Mouse (Mus musculus): Measurements from ENCODE around the gene Zfp316.

Zfp316 gene

DNA sequence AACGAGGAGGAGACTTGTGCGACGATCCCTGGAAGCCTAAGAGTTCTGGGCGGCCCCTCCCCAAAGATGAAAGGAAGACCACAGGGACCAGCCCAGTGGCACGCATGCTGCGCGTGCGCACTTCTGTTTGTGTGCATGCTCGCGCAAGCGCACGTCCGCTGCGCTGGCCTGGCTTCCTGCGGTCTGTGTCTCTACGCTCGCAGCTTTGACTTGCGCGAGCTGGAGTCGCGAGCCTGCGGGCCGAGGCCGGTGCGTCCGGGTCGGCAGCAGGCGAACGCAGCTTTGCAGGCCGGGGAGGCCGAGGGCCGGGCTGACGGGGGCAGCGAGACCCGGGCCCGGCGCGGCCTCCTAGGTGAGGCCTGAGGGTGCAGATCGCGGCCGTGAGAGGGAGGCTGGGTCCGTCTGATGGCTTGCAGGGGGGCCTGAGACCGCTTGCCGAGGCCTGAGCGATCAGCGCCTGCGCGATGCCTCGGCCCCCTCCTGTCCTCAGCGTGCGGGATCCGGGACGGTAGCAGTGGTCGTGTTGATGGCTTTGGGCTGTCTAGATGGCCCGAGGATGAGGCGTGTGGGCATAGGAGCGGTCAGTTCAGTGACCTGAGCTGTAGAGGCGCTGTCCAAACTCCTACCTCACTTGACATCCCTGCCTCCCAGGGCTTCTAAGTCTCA, 34.7 kb downstream of the Zfp316 start, which contains the start of gene Zfp12:
Zfp12 (plus strand) TSS at position 136 of the 666 bp plus-strand sequence.
- in situ Hi-C loops (cut with MboI; ENCODE audit: low sequenced_read_pairs): no loop called here

DNA sequence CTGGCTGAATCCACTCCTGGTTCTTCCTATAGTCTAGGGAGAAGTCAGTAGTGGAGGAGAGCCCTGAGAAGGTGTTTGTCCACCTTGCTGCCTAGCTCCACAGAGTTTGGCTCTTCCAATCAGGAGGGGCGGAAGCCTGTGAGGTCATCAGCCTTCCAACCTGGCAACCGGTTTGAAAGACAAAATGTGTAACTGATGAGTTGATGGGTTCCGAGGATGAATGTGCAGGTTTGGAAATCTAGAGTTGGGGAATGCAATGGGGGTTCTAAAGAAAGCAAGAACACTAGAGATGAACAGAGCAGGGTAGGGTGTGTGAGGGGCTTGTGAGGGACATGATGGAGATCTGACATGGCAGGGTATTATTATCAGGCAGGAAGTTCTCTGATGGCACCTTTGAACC, 43.0 kb downstream of the Zfp316 start, which contains the start of gene Spdye4a:
Spdye4a (minus strand) TSS at position 101 of the 400 bp plus-strand sequence.
- in situ Hi-C loops (cut with MboI; ENCODE audit: low sequenced_read_pairs): no loop called here

DNA sequence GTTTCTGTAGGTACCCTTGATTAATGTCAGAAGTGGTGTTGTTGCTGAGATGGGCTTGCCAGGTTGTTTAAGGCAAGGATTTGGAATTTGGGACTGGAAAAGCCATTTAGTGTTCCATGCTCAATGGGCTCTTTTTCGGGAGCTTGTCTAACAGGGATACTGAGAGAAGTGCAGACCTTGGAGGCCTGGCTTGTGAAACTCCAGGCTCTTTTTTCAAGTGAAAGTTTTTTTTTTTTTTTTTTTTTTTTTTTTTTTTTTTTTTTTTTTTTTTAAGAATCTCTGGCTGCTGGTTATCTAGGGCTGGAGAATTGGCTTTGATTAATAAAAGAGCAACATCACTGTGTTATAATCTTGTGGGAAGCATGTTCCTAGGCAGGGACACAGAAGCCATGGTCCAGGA, 47.5 kb downstream of the Zfp316 start:
- in situ Hi-C loops (cut with MboI; ENCODE audit: low sequenced_read_pairs): no loop called here

DNA sequence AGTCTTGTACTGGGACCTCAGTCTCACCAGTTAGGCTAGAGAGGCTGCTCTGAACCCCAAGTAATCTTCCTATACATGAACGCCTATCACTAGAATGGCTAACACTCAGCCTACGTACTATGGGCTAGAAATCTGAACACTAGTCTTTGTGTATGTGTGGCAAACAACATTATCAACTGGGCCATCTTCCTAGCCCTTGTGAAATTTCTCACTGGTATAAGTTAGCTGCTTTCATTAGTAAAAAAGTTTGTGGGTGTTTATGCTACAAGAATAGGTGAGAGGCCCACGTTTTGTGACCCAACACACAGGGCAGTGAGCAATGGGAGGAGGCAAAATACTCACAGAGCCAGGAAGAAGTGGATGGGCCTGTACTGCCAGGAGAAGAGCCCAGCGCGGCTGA, 48.8 kb downstream of the Zfp316 start:
- in situ Hi-C loops (cut with MboI; ENCODE audit: low sequenced_read_pairs): no loop called here

DNA sequence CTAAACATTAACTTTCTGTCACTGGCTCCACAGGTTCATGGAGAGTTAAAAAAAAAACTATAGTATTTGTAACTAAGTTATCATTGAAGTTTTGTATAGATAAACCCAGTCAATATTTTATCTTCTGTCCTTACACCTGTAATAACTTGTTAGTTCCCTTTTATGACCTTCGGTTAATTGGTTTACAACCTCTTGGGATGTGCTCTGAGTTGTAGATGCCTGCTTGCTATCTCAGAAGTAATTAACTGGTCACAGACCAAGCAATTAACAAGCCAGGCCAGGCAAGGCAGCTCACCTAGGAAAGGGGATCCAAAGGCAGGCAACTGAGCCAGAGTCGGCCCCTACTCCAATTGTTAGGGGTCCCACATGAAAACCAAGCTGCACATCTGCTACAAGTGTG, 56.0 kb downstream of the Zfp316 start:
- in situ Hi-C loops (cut with MboI; ENCODE audit: low sequenced_read_pairs): no loop called here

- in situ Hi-C loops (cut with MboI; ENCODE audit: low sequenced_read_pairs): no loop called here
Measured at GRCm38 (mm10) chr5:143205015-143205414, 64.8 kb downstream of the Zfp316 start.
